Comparison of ENCODE assay signal across 10 mouse cellular contexts in the genomic region with DNA sequence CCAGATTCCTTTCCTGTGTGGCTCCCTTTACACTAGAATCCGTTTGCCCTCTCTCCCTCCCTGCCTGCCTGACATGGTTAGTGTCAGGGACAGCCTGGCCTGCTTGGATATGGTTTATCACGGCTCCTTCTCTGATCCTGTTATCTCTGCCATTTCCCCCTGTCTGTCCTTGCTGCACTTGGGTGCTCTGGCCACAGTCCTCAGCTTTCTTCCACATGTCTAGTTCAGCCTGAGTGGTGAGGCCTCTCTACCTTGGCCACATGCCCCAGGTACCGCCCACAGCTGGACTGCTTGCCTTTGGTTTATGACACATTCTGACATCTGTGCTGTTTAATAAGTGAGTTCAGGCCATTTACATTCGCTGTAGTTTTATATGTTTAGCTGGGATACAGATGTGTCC. TPM values are rescaled to one million over a fixed set of nuclear protein-coding genes. Genes with fewer than 3 reads are reported as not detected.
DNase-seq lines count a peak whose midpoint lies in the region; ATAC-seq lines count a peak whose summit lies in the region.
"Had no signal": no experiment of that assay in that cellular context is flagged by ENCODE, and none has a peak within 500 bp of the region (broad histone marks: within the 10 kb centered on the region; RNA-seq: fewer than 3 reads in every experiment).

No protein-coding gene starts in this region.

- no peak overlapping the region for H3K4me3 ChIP-seq in kidney, embryonic 14.5 days (ENCODE audit: low read length)
- no peak overlapping the region for H3K4me3 ChIP-seq in lung, embryonic 15.5 days
- H3K4me3 ChIP-seq in forebrain, embryonic 14.5 days (ENCODE audit: low read depth, low read length): no peak overlapping the region
- H3K4me3 ChIP-seq: erythroblast, embryonic 14.5 days had no signal

- H3K9me3 ChIP-seq in kidney, embryonic 14.5 days (ENCODE audit: control insufficient read depth, low read length): no peaks in the 10 kb centered on the region
- H3K9me3 ChIP-seq in lung, embryonic 15.5 days: no peaks in the 10 kb centered on the region
- H3K9me3 ChIP-seq in forebrain, embryonic 14.5 days (replicated peaks; ENCODE audit: control insufficient read depth, low read length): no peaks in the 10 kb centered on the region

- H3K4me1 ChIP-seq in kidney, embryonic 14.5 days (ENCODE audit: control insufficient read depth, insufficient read depth, low read length): peaks cover 46% of the 10 kb centered on the region
- H3K4me1 ChIP-seq in lung, embryonic 15.5 days: peaks cover 44% of the 10 kb centered on the region
- peaks cover 6% of the 10 kb centered on the region; the same call in 1 of the 2 replicates for H3K4me1 ChIP-seq in forebrain, embryonic 14.5 days (ENCODE audit: control insufficient read depth, insufficient read depth, low read length)

- no peaks in the 10 kb centered on the region for H3K27me3 ChIP-seq in kidney, embryonic 14.5 days (ENCODE audit: control insufficient read depth, insufficient read depth, low read length)
- H3K27me3 ChIP-seq in lung, embryonic 15.5 days: no peaks in the 10 kb centered on the region
- no peaks in the 10 kb centered on the region for H3K27me3 ChIP-seq in forebrain, embryonic 14.5 days (replicated peaks; ENCODE audit: control insufficient read depth, insufficient read depth, low read length)
- H3K27me3 ChIP-seq: CH12.LX had no signal

- no peak overlapping the region for H3K27ac ChIP-seq in kidney, embryonic 14.5 days (ENCODE audit: low read depth, low read length)
- no peak overlapping the region; the same call in 1 of the 2 replicates for H3K27ac ChIP-seq in lung, embryonic 15.5 days
- no peak overlapping the region for H3K27ac ChIP-seq in forebrain, embryonic 14.5 days (ENCODE audit: low read depth, low read length)

- peak; percentile 82 for DNase-seq in kidney, adult 11 months
- peak; percentile 38 for DNase-seq in forelimb bud, embryonic 11.5 days (ENCODE audit: low read depth, low spot score)
- DNase-seq in kidney, adult 18-20 months: peak; percentile 78
- no peak for DNase-seq in forebrain, embryonic 14.5 days (ENCODE audit: low spot score)
- DNase-seq in cerebellum, adult 11-12 months: no peak

- no peak overlapping the region for H3K9ac ChIP-seq in kidney, embryonic 14.5 days (ENCODE audit: low read depth, low read length)
- no peak overlapping the region for H3K9ac ChIP-seq in lung, embryonic 15.5 days
- H3K9ac ChIP-seq in forebrain, embryonic 14.5 days (ENCODE audit: low read length): no peak overlapping the region

- ATAC-seq in kidney, embryonic 14.5 days (ENCODE audit: low FRiP score, low TSS enrichment): no peak
- peak; percentile 36; the same call in 1 of the 2 replicates for ATAC-seq in lung, embryonic 15.5 days (ENCODE audit: borderline replicate concordance, extremely low read depth, low FRiP score, low TSS enrichment)
- no peak for ATAC-seq in forebrain, embryonic 14.5 days
- no peak for ATAC-seq in cerebellum, adult (ENCODE audit: insufficient number of reproducible peaks, low FRiP score, low TSS enrichment)

- H3K36me3 ChIP-seq in kidney, embryonic 14.5 days (ENCODE audit: control insufficient read depth, insufficient read depth, low read length): peaks cover 2% of the 10 kb centered on the region; the same call in 1 of the 2 replicates
- H3K36me3 ChIP-seq in lung, embryonic 15.5 days: no peaks in the 10 kb centered on the region
- no peaks in the 10 kb centered on the region for H3K36me3 ChIP-seq in forebrain, embryonic 14.5 days (ENCODE audit: control insufficient read depth, insufficient read depth, low read length)

- H3K4me2 ChIP-seq in kidney, embryonic 14.5 days (replicated peaks; ENCODE audit: low read depth, low read length): no peak overlapping the region
- H3K4me2 ChIP-seq in lung, embryonic 15.5 days: no peak overlapping the region
- no peak overlapping the region for H3K4me2 ChIP-seq in forebrain, embryonic 14.5 days (ENCODE audit: low read length)

- 59% methylated on average over 4 of the region's 4 CpGs for WGBS in kidney, embryonic 14.5 days
- WGBS in lung, embryonic 15.5 days: 36% methylated on average over 4 of the region's 4 CpGs
- WGBS in forebrain, embryonic 14.5 days: 81% methylated on average over 4 of the region's 4 CpGs

RNA-seq across cellular contexts. Expression of a gene that starts 11.1 kb away (rescaled TPM):
- 23.6 and 25.7 TPM in 2 replicates for polyA plus RNA-seq in kidney, embryonic 14.5 days (2014; fragmentation: Nextera tagmentation; extraction: Ambion mirVana)
- 15.5 and 17.6 TPM in 2 replicates for polyA plus RNA-seq in lung, embryonic 15.5 days (2015; fragmentation: Nextera tagmentation; extraction: Ambion mirVana)
- polyA plus RNA-seq in forebrain, embryonic 14.5 days (2014; fragmentation: Nextera tagmentation; extraction: Ambion mirVana): 17.6 and 18.3 TPM in 2 replicates

Comparison
In these comparisons a context has a peak if more than half of its experiments do, and no peak if none do; other contexts are left out.
1. DNase-seq: peak in kidney, adult 11 months (single experiment), forelimb bud, embryonic 11.5 days (single experiment) and kidney, adult 18-20 months (single experiment); none in forebrain, embryonic 14.5 days (single experiment) and cerebellum, adult 11-12 months (single experiment).